Mouse (Mus musculus): ENCODE data around the gene Retn.

Gene Retn

GRCm38 (mm10) chr8:3664405-3664804 is 8.8 kb downstream of the Retn start:
- DNase-seq = no peak

- no peak for DNase-seq
These were observed 9.9 kb downstream of the Retn start, which contains the start of gene Mcemp1 for GRCm38 (mm10) chr8:3665507-3665906. Gene Mcemp1 (plus strand): TSS chr8:3665754.

GRCm38 (mm10) chr8:3670388-3670787 is 14.8 kb downstream of the Retn start:
- peak in 1 of 2 experiments; percentile 15 for DNase-seq

GRCm38 (mm10) chr8:3671980-3672491 is 16.5 kb downstream of the Retn start, which contains the start of gene Fcor:
Gene Fcor (minus strand): TSS chr8:3672362.
- peak; percentile 85 to 91 for DNase-seq

GRCm38 (mm10) chr8:3674671-3675070 is 19.1 kb downstream of the Retn start:
- no peak for DNase-seq

GRCm38 (mm10) chr8:3676131-3676992 is 20.8 kb downstream of the Retn start, which contains the start of gene Trappc5:
Gene Trappc5 (plus strand): TSS chr8:3676299.
- peak; percentile 94 for DNase-seq

GRCm38 (mm10) chr8:3676993-3677579 is 21.5 kb downstream of the Retn start:
- peak in 1 of 2 experiments; percentile 29 for DNase-seq

GRCm38 (mm10) chr8:3678831-3679230 is 23.3 kb downstream of the Retn start:
- no peak for DNase-seq

GRCm38 (mm10) chr8:3679236-3679635 is 23.7 kb downstream of the Retn start:
- DNase-seq = no peak

GRCm38 (mm10) chr8:3679656-3680055 is 24.1 kb downstream of the Retn start:
- DNase-seq = no peak

- no peak for DNase-seq
These were observed 26.9 kb downstream of the Retn start for GRCm38 (mm10) chr8:3682435-3682834.

GRCm38 (mm10) chr8:3683408-3684176 is 28.0 kb downstream of the Retn start:
- no peak for DNase-seq

- DNase-seq = no peak
These were observed 29.0 kb downstream of the Retn start for GRCm38 (mm10) chr8:3684530-3684929.

GRCm38 (mm10) chr8:3685422-3685821 is 29.9 kb downstream of the Retn start:
- no peak for DNase-seq

- DNase-seq = no peak
These were observed 32.0 kb downstream of the Retn start for GRCm38 (mm10) chr8:3687537-3687936.

- DNase-seq = no peak
These were observed 35.2 kb downstream of the Retn start for GRCm38 (mm10) chr8:3690774-3691173.

GRCm38 (mm10) chr8:3694121-3694520 is 38.6 kb downstream of the Retn start, which contains the start of gene Fcer2a:
Gene Fcer2a (minus strand): TSS chr8:3694175.
- no peak for DNase-seq

- no peak for DNase-seq
These were observed 45.9 kb downstream of the Retn start for GRCm38 (mm10) chr8:3701491-3701890.

- peak in 1 of 2 experiments; percentile 17 for DNase-seq
These were observed 50.1 kb downstream of the Retn start for GRCm38 (mm10) chr8:3705711-3706110.

GRCm38 (mm10) chr8:3707611-3708010 is 52.0 kb downstream of the Retn start:
- no peak for DNase-seq
